Mouse (Mus musculus): ENCODE results near the gene Rpl13a. TPM values are rescaled to one million over a fixed set of nuclear protein-coding genes. Genes with fewer than 3 reads are reported as not detected.
A peak's percentile ranks its signal among the peaks of the same experiment; 100 is the strongest.

The Rpl13a gene
- polyA plus RNA-seq, 1 experiment from 2014 or later: 1,418 TPM

DNA sequence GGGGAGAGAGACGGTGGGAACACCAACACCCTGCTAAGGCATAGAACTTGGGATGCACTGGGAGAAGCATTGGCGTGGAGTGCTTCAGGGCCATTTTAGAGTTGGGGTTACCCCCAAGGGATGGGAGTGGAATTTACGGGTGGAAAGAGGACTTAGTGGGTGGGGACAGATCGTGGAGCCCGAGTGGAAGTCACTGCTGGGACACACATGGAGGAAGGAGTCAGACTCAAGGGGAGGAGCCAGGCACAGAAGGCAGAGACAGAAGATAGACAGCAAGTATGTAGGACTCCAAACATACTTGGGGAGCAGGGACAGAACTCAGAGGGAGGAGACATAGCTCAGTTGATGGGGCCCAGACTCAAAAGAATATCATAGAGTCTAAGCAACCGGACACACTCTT, 34.0 kb upstream of the Rpl13a start:
- H3K9me3 ChIP-seq (replicated peaks; ENCODE audit: control insufficient read depth, low read length): no peaks in the 10 kb centered on the region; the same call in 1 of the 2 replicates
- no peaks in the 10 kb centered on the region; the same call in 1 of the 2 replicates for H3K36me3 ChIP-seq (replicated peaks; ENCODE audit: control insufficient read depth, insufficient read depth, low read depth, low read length)
- H3K9ac ChIP-seq (replicated peaks; ENCODE audit: low read length): no peak overlapping the region
- ATAC-seq (replicated peaks; ENCODE audit: insufficient number of reproducible peaks, low FRiP score, low TSS enrichment, low read depth) (no peak; the same call in none of the 2 replicates), DNase-seq (ENCODE audit: low spot score) (no peak)
- 26% methylated on average over 6 of the region's 6 CpGs for WGBS
- H3K27ac ChIP-seq (replicated peaks; ENCODE audit: low read depth, low read length): no peak overlapping the region
- peak overlapping the region; percentile 50 for H3K4me2 ChIP-seq (ENCODE audit: low read depth, low read length)
- H3K4me1 ChIP-seq (ENCODE audit: control insufficient read depth, insufficient read depth, low read length): peaks cover 4% of the 10 kb centered on the region; the same call in 1 of the 2 replicates
- H3K27me3 ChIP-seq (ENCODE audit: control insufficient read depth, insufficient read depth, low read length): peaks cover 46% of the 10 kb centered on the region
- peak overlapping the region; percentile 24; the same call in 1 of the 2 replicates for H3K4me3 ChIP-seq (ENCODE audit: low read depth, low read length)

DNA sequence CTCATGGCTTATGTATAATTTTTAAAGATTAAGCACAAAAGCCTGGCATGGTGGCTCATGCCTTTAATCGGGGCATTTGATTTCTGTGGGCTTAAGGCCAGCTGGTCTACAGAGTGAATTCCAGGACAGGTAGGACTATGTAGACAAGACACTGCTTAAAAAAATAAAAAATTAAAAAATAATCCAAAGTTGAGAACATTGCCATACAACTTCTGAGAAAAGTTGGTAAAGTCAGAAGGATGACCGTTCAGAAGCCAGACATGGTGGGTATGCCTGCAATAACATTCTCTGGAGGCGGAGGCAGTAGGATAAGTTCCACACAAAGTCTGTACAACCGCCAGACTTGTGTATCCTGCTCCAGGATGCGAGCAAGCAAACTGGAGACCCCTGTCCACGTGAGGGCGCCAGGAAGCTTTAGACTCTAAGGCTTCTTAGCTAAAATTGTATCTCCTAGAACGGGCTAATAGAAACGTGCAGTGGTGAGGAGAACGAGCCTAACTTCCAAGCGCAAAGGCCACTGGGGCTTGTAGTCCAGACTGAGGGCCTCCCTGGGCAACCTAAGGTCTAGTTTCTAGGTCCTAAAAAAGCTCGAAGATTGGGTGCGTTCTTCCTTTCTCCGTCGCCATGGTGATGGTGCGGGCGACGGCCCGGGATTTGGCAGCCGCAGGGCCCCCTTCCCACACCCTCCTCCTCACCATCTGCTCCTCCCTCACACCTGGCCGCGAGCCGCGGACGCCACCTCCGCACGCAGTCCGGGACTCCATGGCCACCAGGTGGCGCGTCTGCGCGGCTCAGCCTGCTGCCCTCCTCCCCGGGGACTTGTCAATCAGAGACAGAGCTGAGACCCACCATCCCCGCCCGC, 33.3 kb upstream of the Rpl13a start:
- ATAC-seq (replicated peaks; ENCODE audit: insufficient number of reproducible peaks, low FRiP score, low TSS enrichment, low read depth) (peak; percentile 81), DNase-seq (ENCODE audit: low spot score) (peak; percentile 94)
- WGBS: 5% methylated on average over 35 of the region's 35 CpGs

DNA sequence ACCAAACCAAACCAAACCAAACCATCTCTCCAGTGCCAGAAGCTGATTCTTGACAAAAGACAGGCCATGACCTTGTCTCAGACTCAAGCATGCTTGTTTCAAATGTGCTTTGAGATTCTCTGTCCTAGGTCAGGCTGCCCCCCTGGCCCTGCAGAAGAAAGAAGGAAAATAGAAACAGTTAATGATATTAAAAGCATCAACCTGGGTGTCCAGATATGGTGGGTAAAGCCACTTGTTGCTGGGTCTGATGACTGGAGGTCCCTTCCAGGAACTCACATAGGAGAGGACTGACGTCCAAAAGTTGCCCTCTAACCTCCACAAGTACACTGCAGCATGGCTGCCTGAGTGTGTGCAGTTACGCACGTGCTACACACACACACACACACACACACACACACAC, 32.3 kb upstream of the Rpl13a start:
- no peak for DNase-seq (ENCODE audit: low spot score)
- Histone ChIP-seq H3K4me2 (ENCODE audit: low read depth, low read length) (no peak overlapping the region), H3K4me3 (ENCODE audit: low read depth, low read length) (no peak overlapping the region), H3K9me3 (replicated peaks; ENCODE audit: control insufficient read depth, low read length) (no peaks in the 10 kb centered on the region), H3K36me3 (replicated peaks; ENCODE audit: control insufficient read depth, insufficient read depth, low read depth, low read length) (no peaks in the 10 kb centered on the region; the same call in 1 of the 2 replicates), H3K4me1 (ENCODE audit: control insufficient read depth, insufficient read depth, low read length) (peaks cover 4% of the 10 kb centered on the region; the same call in 1 of the 2 replicates), H3K27ac (replicated peaks; ENCODE audit: low read depth, low read length) (no peak overlapping the region), H3K9ac (replicated peaks; ENCODE audit: low read length) (no peak overlapping the region), H3K27me3 (ENCODE audit: control insufficient read depth, insufficient read depth, low read length) (peaks cover 31% of the 10 kb centered on the region)
- WGBS: 93% methylated on average over 3 of the region's 3 CpGs
- ATAC-seq (replicated peaks; ENCODE audit: insufficient number of reproducible peaks, low FRiP score, low TSS enrichment, low read depth): no peak

More for the DNA sequence above, 33.3 kb upstream of the Rpl13a start:
- no peaks in the 10 kb centered on the region; the same call in 1 of the 2 replicates for H3K9me3 ChIP-seq (replicated peaks; ENCODE audit: control insufficient read depth, low read length)
- peak overlapping the region; percentile 50 for H3K4me2 ChIP-seq (ENCODE audit: low read depth, low read length)
- H3K27ac ChIP-seq (replicated peaks; ENCODE audit: low read depth, low read length): no peak overlapping the region
- peaks cover 4% of the 10 kb centered on the region; the same call in 1 of the 2 replicates for H3K4me1 ChIP-seq (ENCODE audit: control insufficient read depth, insufficient read depth, low read length)
- H3K4me3 ChIP-seq (ENCODE audit: low read depth, low read length): peak overlapping the region; percentile 24
- H3K36me3 ChIP-seq (replicated peaks; ENCODE audit: control insufficient read depth, insufficient read depth, low read depth, low read length): no peaks in the 10 kb centered on the region; the same call in 1 of the 2 replicates
- peaks cover 39% of the 10 kb centered on the region for H3K27me3 ChIP-seq (ENCODE audit: control insufficient read depth, insufficient read depth, low read length)
- no peak overlapping the region for H3K9ac ChIP-seq (replicated peaks; ENCODE audit: low read length)

DNA sequence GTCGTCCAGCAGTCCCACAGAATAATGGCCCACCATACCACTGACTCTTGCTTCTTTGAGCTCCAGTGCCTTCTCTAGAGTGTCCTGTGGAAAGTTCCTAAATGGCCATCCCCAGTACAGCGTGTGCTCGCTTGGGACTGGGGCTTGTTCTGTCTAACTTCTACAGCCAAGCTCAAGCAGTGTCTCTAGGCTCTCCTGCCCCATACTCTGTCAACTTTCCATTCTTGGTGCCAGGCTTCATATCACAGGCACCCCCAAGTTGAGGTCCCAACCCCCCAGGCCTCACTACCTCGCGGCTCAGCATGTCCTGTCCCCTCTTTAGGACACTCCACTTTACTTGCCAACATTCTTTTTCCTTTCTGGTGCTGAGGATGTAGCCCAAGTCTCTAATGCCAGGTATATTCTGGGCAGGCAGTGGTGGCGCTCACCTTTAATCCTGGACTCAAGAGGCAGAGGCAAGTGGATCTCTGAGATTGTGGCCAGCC, 31.8 kb upstream of the Rpl13a start:
- peaks cover 26% of the 10 kb centered on the region for H3K27me3 ChIP-seq (ENCODE audit: control insufficient read depth, insufficient read depth, low read length)
- H3K4me1 ChIP-seq (ENCODE audit: control insufficient read depth, insufficient read depth, low read length): peaks cover 4% of the 10 kb centered on the region; the same call in 1 of the 2 replicates
- 96% methylated on average over 6 of the region's 6 CpGs for WGBS

DNA sequence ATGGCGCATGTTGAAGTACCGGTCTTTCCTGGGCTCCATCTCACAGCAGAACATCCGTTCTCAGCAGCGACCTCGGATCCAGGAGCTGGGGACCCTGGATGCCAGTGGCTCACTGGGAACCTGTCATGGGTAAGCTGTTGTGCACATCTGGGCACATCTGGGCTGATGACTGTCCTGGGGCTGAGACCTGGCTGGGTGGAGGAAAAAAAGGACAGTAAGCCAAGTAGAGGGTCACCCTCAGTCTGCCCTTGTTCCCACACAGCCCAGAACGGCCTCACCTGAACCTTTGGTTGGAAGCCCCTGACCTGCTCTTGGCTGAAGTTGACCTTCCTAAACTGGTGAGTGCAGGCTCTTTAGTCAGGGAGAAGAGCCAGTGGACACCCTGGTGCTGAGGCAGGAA, 30.4 kb upstream of the Rpl13a start:
- DNase-seq (ENCODE audit: low spot score) (no peak), ATAC-seq (replicated peaks; ENCODE audit: insufficient number of reproducible peaks, low FRiP score, low TSS enrichment, low read depth) (no peak)
- WGBS: 90% methylated on average over 6 of the region's 6 CpGs
- H3K4me1 ChIP-seq (ENCODE audit: control insufficient read depth, insufficient read depth, low read length): peaks cover 4% of the 10 kb centered on the region; the same call in 1 of the 2 replicates
- H3K36me3 ChIP-seq (replicated peaks; ENCODE audit: control insufficient read depth, insufficient read depth, low read depth, low read length): no peaks in the 10 kb centered on the region; the same call in 1 of the 2 replicates
- peaks cover 12% of the 10 kb centered on the region for H3K27me3 ChIP-seq (ENCODE audit: control insufficient read depth, insufficient read depth, low read length)
- no peak overlapping the region for H3K4me3 ChIP-seq (ENCODE audit: low read depth, low read length)
- no peak overlapping the region for H3K27ac ChIP-seq (replicated peaks; ENCODE audit: low read depth, low read length)
- H3K4me2 ChIP-seq (ENCODE audit: low read depth, low read length): no peak overlapping the region
- no peaks in the 10 kb centered on the region for H3K9me3 ChIP-seq (replicated peaks; ENCODE audit: control insufficient read depth, low read length)
- H3K9ac ChIP-seq (replicated peaks; ENCODE audit: low read length): no peak overlapping the region

More for the DNA sequence above, 31.8 kb upstream of the Rpl13a start:
- H3K27ac ChIP-seq (replicated peaks; ENCODE audit: low read depth, low read length): no peak overlapping the region
- H3K36me3 ChIP-seq (replicated peaks; ENCODE audit: control insufficient read depth, insufficient read depth, low read depth, low read length): no peaks in the 10 kb centered on the region; the same call in 1 of the 2 replicates
- DNase-seq (ENCODE audit: low spot score) (no peak), ATAC-seq (replicated peaks; ENCODE audit: insufficient number of reproducible peaks, low FRiP score, low TSS enrichment, low read depth) (no peak)
- no peak overlapping the region for H3K4me2 ChIP-seq (ENCODE audit: low read depth, low read length)
- H3K9me3 ChIP-seq (replicated peaks; ENCODE audit: control insufficient read depth, low read length): no peaks in the 10 kb centered on the region
- H3K4me3 ChIP-seq (ENCODE audit: low read depth, low read length): no peak overlapping the region
- no peak overlapping the region for H3K9ac ChIP-seq (replicated peaks; ENCODE audit: low read length)

DNA sequence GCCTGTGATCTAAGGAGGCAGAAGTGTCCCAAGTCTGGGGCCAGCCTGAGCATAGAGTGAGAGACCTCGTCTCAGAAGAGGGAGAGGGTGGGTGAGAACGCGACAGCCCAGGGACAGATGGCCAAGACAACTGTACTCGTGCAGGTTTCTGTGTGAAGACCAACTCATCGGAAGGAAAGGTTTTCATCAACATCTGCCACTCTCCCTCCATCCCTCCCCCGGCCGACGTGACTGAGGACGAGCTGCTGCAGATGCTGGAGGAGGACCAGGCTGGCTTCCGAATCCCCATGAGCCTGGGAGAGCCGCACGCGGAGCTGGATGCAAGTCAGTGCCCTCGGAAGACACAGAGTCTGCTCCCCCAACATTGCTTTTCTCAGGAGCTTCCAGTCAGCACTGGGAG, 28.9 kb upstream of the Rpl13a start:
- ATAC-seq (replicated peaks; ENCODE audit: insufficient number of reproducible peaks, low FRiP score, low TSS enrichment, low read depth) (no peak), DNase-seq (ENCODE audit: low spot score) (no peak)
- peaks cover 2% of the 10 kb centered on the region for H3K4me1 ChIP-seq (ENCODE audit: control insufficient read depth, insufficient read depth, low read length)
- no peak overlapping the region for H3K4me2 ChIP-seq (ENCODE audit: low read depth, low read length)
- WGBS: 88% methylated on average over 14 of the region's 14 CpGs
- no peak overlapping the region for H3K4me3 ChIP-seq (ENCODE audit: low read depth, low read length)
- H3K36me3 ChIP-seq (replicated peaks; ENCODE audit: control insufficient read depth, insufficient read depth, low read depth, low read length): no peaks in the 10 kb centered on the region; the same call in 1 of the 2 replicates
- no peak overlapping the region for H3K27ac ChIP-seq (replicated peaks; ENCODE audit: low read depth, low read length)
- H3K9ac ChIP-seq (replicated peaks; ENCODE audit: low read length): no peak overlapping the region
- H3K27me3 ChIP-seq (ENCODE audit: control insufficient read depth, insufficient read depth, low read length): no peaks in the 10 kb centered on the region
- no peaks in the 10 kb centered on the region for H3K9me3 ChIP-seq (replicated peaks; ENCODE audit: control insufficient read depth, low read length)

DNA sequence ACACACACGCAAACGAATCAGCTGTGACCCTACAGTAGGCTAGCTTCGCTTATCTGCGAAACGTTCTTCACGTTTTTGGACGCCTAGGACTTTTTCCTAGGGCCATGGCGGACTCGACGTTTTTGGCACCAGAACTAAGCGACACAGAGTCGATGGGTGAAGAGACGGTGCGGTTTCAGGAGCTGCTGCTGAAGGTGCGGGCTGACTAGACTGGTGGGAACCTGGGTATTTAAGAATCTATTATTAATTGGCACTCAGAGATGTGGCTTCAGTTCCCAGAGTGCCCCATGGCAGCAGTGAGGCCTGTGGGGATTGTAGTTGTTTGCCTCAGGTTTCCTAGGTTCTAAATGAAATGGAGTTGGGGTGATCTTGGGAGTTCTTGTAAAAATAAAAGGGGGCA, 27.6 kb upstream of the Rpl13a start:
- H3K27me3 ChIP-seq (ENCODE audit: control insufficient read depth, insufficient read depth, low read length): no peaks in the 10 kb centered on the region
- H3K4me1 ChIP-seq (ENCODE audit: control insufficient read depth, insufficient read depth, low read length): peaks cover 2% of the 10 kb centered on the region; the same call in 1 of the 2 replicates
- H3K4me3 ChIP-seq (ENCODE audit: low read depth, low read length): no peak overlapping the region
- 95% methylated on average over 15 of the region's 15 CpGs for WGBS
- ATAC-seq (replicated peaks; ENCODE audit: insufficient number of reproducible peaks, low FRiP score, low TSS enrichment, low read depth) (no peak), DNase-seq (ENCODE audit: low spot score) (no peak)
- no peaks in the 10 kb centered on the region for H3K9me3 ChIP-seq (replicated peaks; ENCODE audit: control insufficient read depth, low read length)
- no peak overlapping the region for H3K27ac ChIP-seq (replicated peaks; ENCODE audit: low read depth, low read length)
- H3K4me2 ChIP-seq (ENCODE audit: low read depth, low read length): no peak overlapping the region
- H3K9ac ChIP-seq (replicated peaks; ENCODE audit: low read length): no peak overlapping the region
- H3K36me3 ChIP-seq (replicated peaks; ENCODE audit: control insufficient read depth, insufficient read depth, low read depth, low read length): no peaks in the 10 kb centered on the region; the same call in 1 of the 2 replicates

DNA sequence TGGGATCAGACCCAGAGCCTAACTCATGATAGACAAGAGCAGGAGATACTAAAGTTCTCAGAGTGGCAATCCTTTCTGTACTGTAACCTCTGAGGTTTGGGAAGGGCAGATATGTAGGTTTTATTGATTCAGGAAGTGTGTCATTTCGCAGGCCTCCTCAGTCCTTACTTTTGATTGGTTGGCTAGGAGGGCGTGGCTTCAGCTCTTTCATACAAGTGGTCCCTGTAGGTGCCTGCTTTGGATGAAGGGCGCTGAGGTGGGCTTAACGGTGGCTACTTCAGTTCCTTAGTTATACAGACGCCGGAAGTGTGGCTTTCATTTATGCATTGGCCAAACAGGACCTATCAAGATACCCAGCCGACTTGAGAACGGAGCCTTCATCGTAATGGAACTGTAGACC, 27.0 kb upstream of the Rpl13a start:
- Histone ChIP-seq H3K4me1 (ENCODE audit: control insufficient read depth, insufficient read depth, low read length) (peaks cover 6% of the 10 kb centered on the region), H3K36me3 (replicated peaks; ENCODE audit: control insufficient read depth, insufficient read depth, low read depth, low read length) (no peaks in the 10 kb centered on the region; the same call in 1 of the 2 replicates), H3K27me3 (ENCODE audit: control insufficient read depth, insufficient read depth, low read length) (no peaks in the 10 kb centered on the region), H3K9me3 (replicated peaks; ENCODE audit: control insufficient read depth, low read length) (no peaks in the 10 kb centered on the region), H3K9ac (replicated peaks; ENCODE audit: low read length) (no peak overlapping the region), H3K27ac (replicated peaks; ENCODE audit: low read depth, low read length) (no peak overlapping the region), H3K4me3 (ENCODE audit: low read depth, low read length) (no peak overlapping the region), H3K4me2 (ENCODE audit: low read depth, low read length) (no peak overlapping the region)
- ATAC-seq (replicated peaks; ENCODE audit: insufficient number of reproducible peaks, low FRiP score, low TSS enrichment, low read depth): no peak
- WGBS: 88% methylated on average over 9 of the region's 9 CpGs
- no peak for DNase-seq (ENCODE audit: low spot score)

Data from embryonic facial prominence, embryonic 11.5 days (tissue).